Mouse (Mus musculus) E14TG2a.4 (cell line): ENCODE results near the gene Kif13a.
A peak's percentile ranks its signal among the peaks of the same experiment; 100 is the strongest.

Experiments
- H3K27me3 ChIP-seq: 2 replicates; pipeline ENCODE4 v1.6.1; 2014; ENCODE audit warnings: low read length, control low read depth; ENCODE audit not compliant: insufficient read depth
- H3K36me3 ChIP-seq: 2 replicates; pipeline ENCODE4 v1.6.1; 2014; ENCODE audit warnings: low read length, control low read depth; ENCODE audit not compliant: insufficient read depth
- H3K4me1 ChIP-seq: replicated peaks from 2 replicates; pipeline ENCODE4 v1.6.1; 2014; ENCODE audit warnings: low read depth, low read length, control low read depth
- H3K4me3 ChIP-seq: replicated peaks from 2 replicates; pipeline ENCODE4 v1.5.1; 2014; ENCODE audit warnings: mild to moderate bottlenecking, low read length
- H3K9me3 ChIP-seq: 2 replicates; pipeline ENCODE4 v1.6.1; 2014; ENCODE audit warnings: low read length, control low read depth
- CTCF ChIP-seq: conservative IDR thresholded peaks from 2 replicates; pipeline ENCODE4 v1.5.1; 2014; ENCODE audit warnings: low read length
- NANOG ChIP-seq: IDR thresholded peaks from 2 replicates; pipeline ENCODE4 v1.6.1; 2014; ENCODE audit warnings: borderline replicate concordance, low read length, mixed read lengths
- POU5F1 ChIP-seq: IDR thresholded peaks from 2 replicates; pipeline ENCODE4 v1.6.1; 2014; ENCODE audit warnings: low read length, borderline replicate concordance

The Kif13a gene

GRCm38 (mm10) chr13:46959139-46959538 is 29.5 kb upstream of the Kif13a start:
- peaks cover 30% of the 10 kb centered on the region for H3K4me1 ChIP-seq
- no peak for TF ChIP-seq CTCF
- no peaks in the 10 kb centered on the region for H3K36me3 ChIP-seq
- peaks cover 2% of the 10 kb centered on the region for H3K9me3 ChIP-seq
- H3K27me3 ChIP-seq = peaks cover 4% of the 10 kb centered on the region; the same call in 1 of the 2 replicates
- no peak overlapping the region for H3K4me3 ChIP-seq

- Histone ChIP-seq H3K36me3 (no peaks in the 10 kb centered on the region), H3K4me3 (no peak overlapping the region), H3K27me3 (peaks cover 6% of the 10 kb centered on the region; the same call in 1 of the 2 replicates), H3K4me1 (peaks cover 12% of the 10 kb centered on the region), H3K9me3 (no peaks in the 10 kb centered on the region)
- TF ChIP-seq CTCF = no peak
- TF ChIP-seq NANOG = no peak
- no peak for TF ChIP-seq POU5F1
Measured at GRCm38 (mm10) chr13:46951212-46951611, 21.5 kb upstream of the Kif13a start.

- no peak overlapping the region for H3K4me3 ChIP-seq
- TF ChIP-seq POU5F1 (no peak), CTCF (no peak), NANOG (no peak)
- H3K4me1 ChIP-seq = peaks cover 26% of the 10 kb centered on the region
- H3K9me3 ChIP-seq = no peaks in the 10 kb centered on the region
- H3K27me3 ChIP-seq = 0 out of 2 replicates have a peak, but pooled peaks cover 4% of the 10 kb centered on the region
- no peaks in the 10 kb centered on the region for H3K36me3 ChIP-seq
Measured at GRCm38 (mm10) chr13:46949741-46950140, 20.1 kb upstream of the Kif13a start.

GRCm38 (mm10) chr13:46948027-46948426 is 18.4 kb upstream of the Kif13a start:
- Histone ChIP-seq H3K4me1 (peaks cover 36% of the 10 kb centered on the region), H3K9me3 (no peaks in the 10 kb centered on the region)
- TF ChIP-seq POU5F1 (no peak), CTCF (no peak), NANOG (no peak)

GRCm38 (mm10) chr13:46946041-46946440 is 16.4 kb upstream of the Kif13a start:
- TF ChIP-seq CTCF = no peak
- no peak for TF ChIP-seq NANOG
- TF ChIP-seq POU5F1 = no peak
- Histone ChIP-seq H3K27me3 (no peaks in the 10 kb centered on the region), H3K4me1 (peaks cover 40% of the 10 kb centered on the region), H3K4me3 (peak overlapping the region; percentile 17), H3K36me3 (no peaks in the 10 kb centered on the region), H3K9me3 (no peaks in the 10 kb centered on the region)

More at GRCm38 (mm10) chr13:46948027-46948426, 18.4 kb upstream of the Kif13a start:
- H3K27me3 ChIP-seq = 0 out of 2 replicates have a peak, but pooled peaks cover 4% of the 10 kb centered on the region
- H3K4me3 ChIP-seq = no peak overlapping the region
- H3K36me3 ChIP-seq = no peaks in the 10 kb centered on the region

GRCm38 (mm10) chr13:46945256-46945655 is 15.6 kb upstream of the Kif13a start:
- no peaks in the 10 kb centered on the region for H3K9me3 ChIP-seq
- no peak for TF ChIP-seq CTCF
- no peak for TF ChIP-seq NANOG
- peaks cover 40% of the 10 kb centered on the region for H3K4me1 ChIP-seq
- H3K27me3 ChIP-seq = no peaks in the 10 kb centered on the region
- H3K36me3 ChIP-seq = no peaks in the 10 kb centered on the region
- peak overlapping the region; percentile 49 for H3K4me3 ChIP-seq

GRCm38 (mm10) chr13:46943294-46943693 is 13.6 kb upstream of the Kif13a start:
- TF ChIP-seq CTCF = no peak
- peak; percentile 82 for TF ChIP-seq NANOG
- H3K4me3 ChIP-seq = peak overlapping the region; percentile 43
- peaks cover 40% of the 10 kb centered on the region for H3K4me1 ChIP-seq
- no peaks in the 10 kb centered on the region for H3K36me3 ChIP-seq
- no peaks in the 10 kb centered on the region for H3K9me3 ChIP-seq
- no peaks in the 10 kb centered on the region for H3K27me3 ChIP-seq

- H3K9me3 ChIP-seq = no peaks in the 10 kb centered on the region
- no peaks in the 10 kb centered on the region for H3K36me3 ChIP-seq
- no peak overlapping the region for H3K4me3 ChIP-seq
- no peak for TF ChIP-seq NANOG
- no peak for TF ChIP-seq CTCF
- no peak for TF ChIP-seq POU5F1
- H3K27me3 ChIP-seq = peaks cover 17% of the 10 kb centered on the region
- H3K4me1 ChIP-seq = peaks cover 31% of the 10 kb centered on the region
Measured at GRCm38 (mm10) chr13:46934116-46934515, 4.4 kb upstream of the Kif13a start.

GRCm38 (mm10) chr13:46932846-46933245 is 3.2 kb upstream of the Kif13a start:
- H3K9me3 ChIP-seq = no peaks in the 10 kb centered on the region
- peaks cover 17% of the 10 kb centered on the region for H3K27me3 ChIP-seq
- TF ChIP-seq CTCF = no peak

More at GRCm38 (mm10) chr13:46932846-46933245, 3.2 kb upstream of the Kif13a start:
- H3K4me1 ChIP-seq = peaks cover 42% of the 10 kb centered on the region
- H3K36me3 ChIP-seq = no peaks in the 10 kb centered on the region
- H3K4me3 ChIP-seq = no peak overlapping the region
